Mouse (Mus musculus): ENCODE data around the gene Clcn6.
A peak's percentile ranks its signal among the peaks of the same experiment; 100 is the strongest.

The Clcn6 gene

DNA sequence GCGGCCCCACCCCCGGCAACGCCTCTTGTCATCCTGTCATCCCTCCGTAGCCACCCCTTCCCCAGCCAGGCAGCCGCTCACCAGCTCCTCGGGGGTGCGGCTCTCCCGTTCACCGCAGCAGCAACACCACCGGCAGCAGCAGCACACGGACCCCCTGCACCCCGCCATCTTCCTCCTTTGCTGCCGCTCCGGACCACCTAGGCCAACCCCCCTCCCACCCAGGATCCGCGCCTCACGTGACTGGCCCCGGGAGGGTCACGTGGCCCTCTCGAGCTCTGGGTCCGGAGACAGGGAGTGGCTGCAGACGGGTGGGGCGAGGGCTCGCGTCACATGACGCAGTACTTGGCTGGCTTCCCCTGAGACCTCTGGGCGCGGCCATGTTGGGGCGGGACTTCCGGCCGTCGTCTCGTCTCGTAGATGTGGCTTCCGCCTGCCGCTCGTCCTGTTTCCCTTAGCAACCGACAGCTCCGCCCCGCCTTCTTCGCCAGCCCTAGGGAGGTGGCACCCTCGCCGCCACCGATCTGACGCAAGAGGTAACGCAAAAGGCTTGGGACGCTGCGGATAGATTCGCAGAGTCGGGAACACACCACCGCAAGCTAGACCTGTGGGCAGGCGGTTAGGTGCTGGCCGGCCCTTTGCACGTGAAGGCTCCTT lies at the start of gene Clcn6, which contains the start of gene Mthfr:
Gene Clcn6 (minus strand): TSS at position 222 of the 654 bp plus-strand sequence.
Gene Mthfr (plus strand): TSS at position 478 of the 654 bp plus-strand sequence.
- DNase-seq (ENCODE audit: low read depth, low spot score), result peak; percentile 100

DNA sequence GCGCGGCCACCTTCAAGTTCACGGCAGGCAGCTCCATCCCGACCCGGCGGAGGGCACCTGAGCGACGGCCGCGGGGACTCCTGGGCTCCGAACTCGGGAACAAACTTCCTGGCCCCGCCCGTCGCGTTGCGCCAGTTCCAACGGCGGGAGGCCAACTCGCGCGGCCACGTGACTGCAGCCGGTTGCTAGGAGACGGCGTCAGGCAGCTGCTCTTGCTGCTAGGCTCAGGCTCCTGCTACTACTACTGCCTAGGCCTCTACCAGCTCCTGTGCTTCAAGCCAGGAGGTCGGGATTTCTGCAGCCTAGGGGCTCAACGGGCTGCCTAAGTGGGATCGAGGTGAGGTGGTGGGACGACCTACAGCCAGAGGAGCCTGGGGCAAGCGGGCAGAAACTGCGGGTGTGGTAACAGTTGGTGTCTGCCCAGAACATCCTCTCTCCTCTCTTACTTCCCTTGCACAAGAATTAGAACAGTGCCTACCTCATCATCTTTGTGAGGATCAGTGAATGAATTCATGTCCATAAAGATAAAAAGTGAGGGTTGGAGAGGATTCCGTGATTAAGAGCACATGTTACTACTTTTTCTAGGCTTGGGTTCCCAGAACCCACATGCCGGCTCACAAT lies 49.4 kb upstream of the Clcn6 start, which contains the start of gene Agtrap:
Gene Agtrap (minus strand): TSS at position 125 of the 621 bp plus-strand sequence.
- peak; percentile 94 for DNase-seq (ENCODE audit: low read depth, low spot score)

DNA sequence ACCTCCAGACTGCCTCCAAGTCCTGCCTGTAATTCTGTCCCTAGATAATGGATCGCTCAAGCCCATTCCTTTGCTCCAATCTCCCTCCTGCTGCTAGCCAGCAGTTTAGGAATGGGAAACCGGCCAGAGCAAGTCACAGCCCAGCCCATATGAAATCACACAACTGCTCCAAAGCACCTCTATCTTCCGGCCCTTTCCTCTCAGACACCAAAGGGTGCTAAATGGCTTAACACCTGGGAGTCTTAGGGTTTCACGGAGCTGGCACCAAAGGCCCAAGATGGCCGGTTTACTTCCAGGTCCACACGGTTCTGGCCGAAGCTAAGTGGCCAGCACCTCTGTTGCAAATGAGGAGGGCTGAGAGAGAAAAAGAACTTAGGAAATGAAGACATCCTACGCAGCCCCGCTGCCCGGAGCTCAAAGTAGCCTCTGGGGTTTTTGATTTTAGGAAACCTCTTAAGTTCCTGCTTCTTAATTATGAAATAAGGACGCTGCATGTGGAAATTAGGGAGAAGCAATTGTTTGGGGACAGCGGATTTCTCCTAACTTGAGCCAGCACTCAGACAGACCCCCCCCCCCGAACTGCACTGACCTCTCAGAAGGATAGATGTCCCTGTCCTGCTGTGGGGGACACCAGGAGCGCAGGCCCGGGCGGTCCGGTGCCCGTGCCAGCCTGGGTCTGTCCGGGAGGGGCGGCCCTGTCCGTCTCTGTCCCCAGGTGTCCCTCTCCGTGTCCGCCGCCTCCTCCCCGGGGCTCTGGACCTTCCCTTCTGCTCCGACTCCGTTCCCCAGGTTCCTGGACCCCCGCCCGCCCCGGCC lies 48.7 kb upstream of the Clcn6 start:
- peak; percentile 15 for DNase-seq (ENCODE audit: low read depth, low spot score)

GRCm38 (mm10) chr4:148085907-148086305 lies 47.3 kb upstream of the Clcn6 start:
- no peak for DNase-seq (ENCODE audit: low read depth, low spot score)

- DNase-seq (ENCODE audit: low read depth, low spot score), result no peak
Observed at GRCm38 (mm10) chr4:148085131-148085906, 46.7 kb upstream of the Clcn6 start.

DNA sequence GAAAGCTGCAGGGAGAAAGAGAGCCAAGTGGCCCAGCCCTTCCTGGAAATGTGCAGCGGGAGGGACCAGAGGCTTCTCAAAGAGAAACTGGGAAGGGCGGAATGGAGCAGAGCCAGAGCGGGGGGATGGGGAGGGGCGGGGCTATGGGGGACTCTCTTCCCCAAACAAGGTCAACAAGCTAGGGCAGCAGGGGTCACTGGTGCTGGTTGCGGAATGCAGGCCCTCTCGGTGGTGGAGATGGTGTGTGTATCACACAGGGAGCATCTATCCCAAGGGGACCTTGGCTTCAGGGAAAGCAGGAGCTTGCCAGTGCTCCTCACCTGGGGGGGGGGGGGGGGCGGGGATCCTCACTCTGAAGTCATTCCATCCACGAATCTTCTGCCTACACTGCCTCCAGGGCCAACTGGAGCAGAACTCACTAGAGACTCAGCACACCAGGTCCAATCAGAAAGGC lies 45.7 kb upstream of the Clcn6 start:
- DNase-seq (ENCODE audit: low read depth, low spot score), result no peak

GRCm38 (mm10) chr4:148083176-148083899 lies 44.7 kb upstream of the Clcn6 start:
- no peak for DNase-seq (ENCODE audit: low read depth, low spot score)

DNA sequence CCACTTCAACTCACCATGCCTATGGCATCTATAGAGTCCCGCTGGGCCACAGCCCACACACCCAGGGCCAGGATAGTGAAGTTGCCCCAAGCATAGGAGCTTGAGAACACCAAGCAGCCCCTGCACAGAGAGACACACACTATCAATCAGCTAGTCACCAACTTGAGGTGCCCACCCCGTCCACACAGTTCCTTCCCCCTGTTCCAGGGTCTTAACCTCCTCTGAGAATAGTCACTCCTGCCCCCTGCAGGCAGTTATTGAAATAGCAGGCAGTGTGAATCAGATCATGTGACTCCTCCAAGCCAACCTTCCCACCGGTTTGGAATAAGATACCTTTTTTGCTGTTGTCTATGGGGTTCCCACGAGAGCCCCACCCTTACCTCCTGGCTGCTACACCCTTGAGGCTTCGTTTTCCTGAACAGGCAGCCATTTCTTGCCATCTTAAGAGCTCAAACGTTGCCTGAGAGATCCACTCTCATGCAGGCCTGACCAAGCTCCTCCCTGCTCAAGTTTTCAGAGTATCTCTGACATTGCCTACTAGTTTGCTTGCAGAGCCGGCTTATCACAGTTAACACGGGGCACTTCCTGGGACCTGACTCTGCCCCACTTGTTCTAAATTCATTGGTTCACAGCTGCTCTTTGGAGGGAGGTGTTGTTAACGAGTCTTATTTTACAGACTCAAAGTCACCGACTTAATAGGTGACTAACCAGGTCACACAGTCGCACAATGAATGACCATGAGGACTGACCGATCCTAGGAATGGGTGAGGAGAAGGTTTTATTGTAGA lies 43.8 kb upstream of the Clcn6 start:
- peak; percentile 75 for DNase-seq (ENCODE audit: low read depth, low spot score)

DNA sequence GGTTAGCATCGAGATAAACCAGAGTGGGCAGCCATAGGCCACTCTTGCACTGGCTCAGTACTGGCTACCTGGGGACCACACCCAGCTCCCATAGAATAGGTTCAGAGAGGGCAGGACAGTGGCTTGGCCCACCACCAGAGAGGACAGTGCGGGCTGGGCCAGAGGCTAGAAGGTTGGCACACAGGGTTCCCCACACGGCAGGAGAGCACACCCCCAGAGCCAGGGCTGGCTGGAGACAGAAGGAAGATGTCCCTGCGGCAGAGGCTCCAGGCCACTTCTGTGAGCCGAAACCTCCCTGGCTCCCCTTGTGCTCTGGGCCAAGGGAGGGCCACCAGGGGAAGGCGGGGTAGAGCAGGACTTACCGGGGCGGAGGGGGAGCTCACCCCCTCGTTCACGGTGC lies 42.6 kb upstream of the Clcn6 start:
- DNase-seq (ENCODE audit: low read depth, low spot score), result no peak

- no peak for DNase-seq (ENCODE audit: low read depth, low spot score)
Observed at GRCm38 (mm10) chr4:148080597-148080973, 42.0 kb upstream of the Clcn6 start.

DNA sequence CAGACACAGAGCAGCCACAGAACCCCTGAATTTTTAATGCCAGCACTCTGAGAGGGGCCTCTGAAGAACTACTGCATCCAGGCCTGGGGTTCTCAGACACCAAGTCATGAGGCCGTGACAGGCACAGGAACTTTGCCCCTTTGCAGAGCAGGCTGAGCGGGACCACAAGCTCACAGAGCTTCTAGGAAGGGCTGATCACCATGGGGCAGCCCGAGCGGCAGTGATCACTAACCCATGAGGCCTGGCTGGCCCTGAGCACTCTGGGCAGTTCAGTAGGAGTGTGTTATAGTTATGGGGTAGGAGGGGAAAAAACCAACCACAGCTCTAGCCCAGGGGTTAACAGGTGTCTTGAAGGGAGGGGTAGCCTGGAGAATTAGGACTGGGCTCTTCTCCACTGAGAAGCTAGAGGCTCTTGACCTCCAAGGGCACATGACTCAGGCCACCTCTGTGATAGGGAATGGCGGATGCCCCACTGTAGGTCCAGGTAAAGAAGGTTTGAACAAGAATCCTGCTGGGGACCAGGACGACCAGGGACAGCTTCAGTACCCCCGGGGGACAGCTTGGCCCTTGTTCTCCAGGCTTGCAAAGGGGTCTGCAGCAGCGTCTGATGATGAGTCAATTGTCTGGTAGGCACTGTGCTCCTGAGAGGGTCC lies 41.4 kb upstream of the Clcn6 start:
- DNase-seq (ENCODE audit: low read depth, low spot score), result no peak

GRCm38 (mm10) chr4:148079212-148079611 lies 40.6 kb upstream of the Clcn6 start:
- DNase-seq (ENCODE audit: low read depth, low spot score), result no peak

DNA sequence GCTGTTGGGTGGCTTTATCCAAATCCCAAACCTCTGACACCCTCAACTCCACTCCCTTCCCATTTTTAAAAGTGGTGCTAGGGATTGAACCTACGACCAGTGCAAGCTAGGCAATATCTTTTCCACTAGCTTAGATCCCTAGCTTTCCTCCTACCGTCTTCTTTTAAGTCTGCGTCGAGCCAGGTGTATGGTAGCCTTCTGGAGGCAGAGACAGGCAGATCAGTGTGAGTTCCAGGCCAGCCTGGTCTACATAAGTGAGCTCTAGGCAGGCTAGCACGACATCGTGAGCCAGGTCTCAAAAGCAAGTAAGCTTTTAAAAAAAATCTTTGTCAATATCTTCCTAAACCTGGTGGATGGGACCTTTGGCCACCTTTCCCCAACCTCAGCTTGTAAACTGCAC lies 37.3 kb upstream of the Clcn6 start:
- no peak for DNase-seq (ENCODE audit: low read depth, low spot score)

DNA sequence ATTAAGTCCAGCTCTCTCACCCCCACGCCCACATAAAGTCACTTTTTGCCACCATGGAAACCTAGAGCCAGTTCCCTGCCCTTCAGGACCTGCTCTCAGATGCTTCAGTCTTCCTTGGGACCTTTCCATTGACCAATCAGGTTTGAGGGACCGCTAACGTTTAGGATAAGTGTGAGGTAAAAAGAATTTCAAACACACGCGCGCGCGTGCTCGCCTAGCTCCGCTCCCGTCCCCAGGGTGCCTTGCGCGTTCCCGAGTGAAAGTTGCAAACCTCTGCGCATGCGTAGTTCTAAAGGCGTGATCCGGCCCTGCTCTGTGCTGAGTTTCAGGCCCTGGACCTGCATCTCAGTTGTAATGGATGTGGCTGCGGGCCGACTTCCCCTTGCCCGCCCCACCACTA lies 36.6 kb upstream of the Clcn6 start:
- DNase-seq (ENCODE audit: low read depth, low spot score), result peak; percentile 83

DNA sequence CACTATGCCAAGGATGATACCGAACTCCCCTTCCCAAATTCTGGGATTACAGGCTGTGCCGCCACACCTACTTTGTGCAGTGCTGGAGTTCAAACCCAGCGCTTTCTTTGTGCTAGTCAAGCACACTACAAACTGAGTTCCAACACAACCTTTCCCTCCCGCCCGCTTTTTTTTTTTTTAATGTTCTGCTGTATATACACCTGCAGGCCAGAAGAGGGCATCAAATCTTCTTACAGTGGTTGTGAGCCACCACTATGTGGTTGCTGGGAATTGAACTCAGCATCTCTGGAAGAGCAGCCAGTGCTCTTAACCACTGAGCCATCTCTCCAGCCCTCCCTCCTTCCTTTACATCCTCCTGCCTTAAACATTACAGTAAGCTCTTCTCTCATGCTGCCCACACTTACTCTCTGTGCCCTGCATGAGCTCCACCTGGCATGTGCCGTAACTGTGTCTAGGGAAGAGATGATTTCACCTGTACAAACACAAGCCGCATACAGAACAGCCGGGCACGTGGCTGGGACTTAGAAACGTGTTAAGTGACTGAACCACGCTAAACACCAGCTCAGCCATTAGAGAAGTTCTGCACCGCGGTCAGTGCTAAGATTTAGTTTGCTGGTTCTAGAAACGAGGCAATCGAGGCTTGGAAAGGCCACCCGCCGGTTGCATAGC lies 36.0 kb upstream of the Clcn6 start:
- peak; percentile 67 for DNase-seq (ENCODE audit: low read depth, low spot score)

- no peak for DNase-seq (ENCODE audit: low read depth, low spot score)
Observed at GRCm38 (mm10) chr4:148071508-148071907, 32.9 kb upstream of the Clcn6 start.

- no peak for DNase-seq (ENCODE audit: low read depth, low spot score)
Observed at GRCm38 (mm10) chr4:148069602-148070218, 31.1 kb upstream of the Clcn6 start.

GRCm38 (mm10) chr4:148067346-148067745 lies 28.7 kb upstream of the Clcn6 start:
- DNase-seq (ENCODE audit: low read depth, low spot score), result no peak

- no peak for DNase-seq (ENCODE audit: low read depth, low spot score)
Observed at GRCm38 (mm10) chr4:148066401-148066744, 27.8 kb upstream of the Clcn6 start.

All from CD4-positive, CD25-positive, alpha-beta regulatory T cell, adult 2 months (primary cell).